Mouse (Mus musculus) cerebellum, postnatal 36 days (tissue): ENCODE results near the gene Hectd4.

Experiments used
- DNase-seq, 2 experiments: peaks; one replicate each; pipeline ENCODE4 v3.0.0; 2021 to 2022; ENCODE audit warnings: mixed read lengths in 2 of 2

Hectd4 gene

GRCm38 (mm10) chr5:121238208-121238607, 18.2 kb downstream of the Hectd4 start:
- no peak for DNase-seq

DNA sequence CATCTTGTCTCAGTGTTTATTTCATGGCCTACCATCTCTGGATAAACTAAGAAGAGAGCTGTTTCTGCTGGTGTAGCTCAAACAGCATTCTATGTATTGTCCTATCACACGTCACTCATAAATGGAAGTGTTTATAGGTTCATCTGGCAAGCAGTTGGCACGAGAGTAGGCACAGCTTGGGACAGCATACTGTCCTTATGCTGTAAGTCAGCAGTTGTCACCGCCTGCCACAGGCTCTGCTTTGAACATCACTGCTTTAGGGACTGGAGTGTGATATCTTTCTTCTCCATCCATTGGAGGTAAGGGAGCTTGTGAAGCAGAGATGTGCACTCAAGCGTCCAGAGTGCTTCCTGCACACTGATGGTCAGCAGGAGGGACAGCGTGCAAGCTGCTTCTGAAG, 19.8 kb downstream of the Hectd4 start:
- DNase-seq, result peak; percentile 60

DNA sequence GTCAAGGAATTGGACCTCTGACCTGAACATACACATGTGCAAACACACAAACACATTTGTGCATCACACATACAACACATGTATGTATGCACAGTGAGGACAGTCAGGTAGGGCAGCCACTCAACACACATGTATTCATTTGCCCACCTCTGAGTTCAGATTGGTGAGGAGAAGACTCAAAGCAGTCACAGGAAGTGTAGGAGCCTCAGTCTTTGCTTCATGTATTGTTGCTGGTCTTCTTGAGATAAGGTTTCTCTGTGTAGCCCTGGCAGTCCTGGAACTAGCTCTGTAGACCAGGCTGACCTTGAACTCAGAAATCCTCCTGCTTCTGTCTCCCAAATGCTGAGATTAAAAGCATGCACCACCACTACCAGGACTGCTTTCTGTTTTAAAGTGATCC, 21.2 kb downstream of the Hectd4 start:
- no peak for DNase-seq

- no peak for DNase-seq
Observed at GRCm38 (mm10) chr5:121242261-121242660, 22.2 kb downstream of the Hectd4 start.

GRCm38 (mm10) chr5:121242701-121243100, 22.7 kb downstream of the Hectd4 start:
- no peak for DNase-seq

- no peak for DNase-seq
Observed at GRCm38 (mm10) chr5:121243676-121244364, 23.8 kb downstream of the Hectd4 start.

GRCm38 (mm10) chr5:121244365-121244731, 24.3 kb downstream of the Hectd4 start:
- no peak for DNase-seq

GRCm38 (mm10) chr5:121245201-121245600, 25.2 kb downstream of the Hectd4 start:
- DNase-seq, result no peak

GRCm38 (mm10) chr5:121248766-121249394, 28.9 kb downstream of the Hectd4 start:
- DNase-seq, result no peak

- no peak for DNase-seq
Observed at GRCm38 (mm10) chr5:121249693-121250092, 29.7 kb downstream of the Hectd4 start.

GRCm38 (mm10) chr5:121251813-121252212, 31.8 kb downstream of the Hectd4 start:
- DNase-seq, result no peak

- peak; percentile 81 for DNase-seq
Observed at GRCm38 (mm10) chr5:121253816-121254497, 33.9 kb downstream of the Hectd4 start.

DNA sequence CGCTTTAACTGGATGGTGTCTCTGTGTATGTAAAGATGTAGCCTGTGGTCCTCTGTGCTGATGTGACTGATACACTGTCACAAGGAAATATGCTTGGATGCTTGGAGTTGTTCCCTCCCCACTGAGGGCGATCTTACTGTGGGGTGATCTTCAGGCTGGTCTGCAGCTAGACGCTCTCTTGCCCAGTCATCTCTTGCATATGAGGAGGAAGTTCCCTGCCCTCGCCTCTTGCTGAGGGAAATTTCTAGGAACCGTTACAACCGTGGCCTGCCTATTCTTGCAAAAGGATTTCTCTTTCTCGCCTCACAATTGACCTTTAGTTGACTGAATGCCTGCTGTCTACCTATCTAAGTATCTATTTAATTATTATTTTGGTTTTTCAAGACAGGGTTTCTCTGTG, 35.0 kb downstream of the Hectd4 start:
- DNase-seq, result no peak

- DNase-seq, result peak in 1 of 2 experiments; percentile 61
Observed at GRCm38 (mm10) chr5:121261806-121262205, 41.8 kb downstream of the Hectd4 start.

DNA sequence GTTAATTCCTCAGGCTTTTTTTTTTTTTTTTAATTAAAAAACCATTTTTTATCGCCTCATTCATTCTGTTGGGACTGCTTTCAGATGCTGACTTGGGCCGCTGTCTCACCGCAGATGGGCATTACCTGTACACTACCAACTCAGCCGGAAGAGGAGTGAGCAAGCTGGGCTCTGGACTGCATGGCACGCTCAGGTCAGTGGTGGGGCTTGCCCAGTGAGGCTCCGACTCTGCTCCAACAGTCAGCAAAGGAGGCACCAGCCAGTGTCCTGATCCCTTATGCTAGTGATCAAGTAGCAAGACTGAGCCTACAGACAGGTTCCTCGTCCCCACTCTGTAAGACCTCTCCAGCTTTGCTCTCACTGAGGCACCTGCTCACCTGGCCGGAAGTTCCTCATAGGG, 42.4 kb downstream of the Hectd4 start:
- peak in 1 of 2 experiments; percentile 35 for DNase-seq

DNA sequence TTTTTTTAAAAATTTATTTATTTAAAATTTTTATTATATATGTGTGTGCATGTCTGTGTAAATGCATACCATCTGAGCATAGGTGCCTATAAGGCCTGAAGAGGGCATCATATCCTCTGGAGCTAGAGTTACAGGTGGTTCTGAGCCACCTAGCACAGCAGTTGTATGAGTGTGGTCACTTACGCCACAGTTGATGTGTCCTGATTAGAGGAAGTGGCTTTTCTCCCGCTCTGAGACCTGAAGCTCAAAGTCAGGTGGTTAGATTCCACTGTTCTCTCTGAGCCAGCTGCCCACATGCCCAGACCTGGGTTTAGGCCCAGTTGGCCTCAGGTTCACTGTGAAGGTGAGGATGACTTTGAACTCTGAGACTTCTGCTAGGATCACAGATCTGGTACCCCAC, 44.6 kb downstream of the Hectd4 start:
- DNase-seq, result no peak

DNA sequence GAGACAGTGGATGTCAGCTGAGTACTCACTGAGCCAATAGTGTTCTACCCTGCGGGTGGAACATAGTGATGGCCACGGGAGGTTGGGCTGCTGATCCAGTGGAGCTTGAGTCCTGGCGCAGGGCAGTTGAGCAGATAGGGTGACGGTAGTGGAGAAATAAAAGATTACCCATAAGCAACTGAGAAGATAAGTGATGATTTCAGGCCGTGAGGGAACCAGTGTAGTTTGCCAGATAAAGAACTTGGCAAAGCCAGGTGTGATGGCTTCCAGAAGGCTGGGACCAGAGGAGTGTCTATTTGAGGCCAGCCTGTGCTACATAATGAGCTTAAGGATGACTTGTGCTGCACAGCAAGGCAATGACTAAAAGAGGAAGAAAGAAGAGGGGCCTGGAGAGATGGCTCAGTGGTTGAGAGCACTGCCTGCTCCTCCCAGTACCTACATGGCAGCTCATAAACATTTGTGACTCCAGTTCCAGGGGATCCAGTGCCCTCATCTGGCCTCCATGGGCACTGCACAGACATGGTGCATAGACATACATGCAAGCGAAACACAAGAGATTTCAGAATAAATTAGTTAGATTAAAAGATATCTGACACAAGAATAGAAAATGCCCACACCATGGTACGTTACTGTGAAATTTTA, 46.8 kb downstream of the Hectd4 start:
- DNase-seq, result peak; percentile 75 to 80

GRCm38 (mm10) chr5:121271046-121271445, 51.0 kb downstream of the Hectd4 start:
- DNase-seq, result no peak

DNA sequence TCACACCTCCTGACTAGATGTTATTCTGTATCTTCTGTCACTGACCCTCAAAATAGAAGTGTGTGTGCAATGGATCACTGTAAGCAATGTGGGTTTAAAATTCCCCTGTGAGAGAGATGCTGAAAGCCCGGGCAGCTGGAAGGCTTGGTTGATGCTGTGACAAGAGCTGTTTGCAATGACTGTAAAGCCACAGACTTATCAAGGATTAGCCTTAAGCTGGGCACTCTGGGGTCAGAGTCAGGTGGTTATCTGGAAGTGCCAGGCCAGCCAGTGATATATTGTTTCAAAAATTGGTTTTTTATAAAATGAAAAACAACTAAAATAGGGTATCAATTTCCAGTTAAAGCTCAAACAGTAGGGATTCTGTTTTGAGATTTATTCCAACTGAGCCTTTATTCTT, 56.8 kb downstream of the Hectd4 start:
- no peak for DNase-seq

- DNase-seq, result no peak
Observed at GRCm38 (mm10) chr5:121280456-121280855, 60.4 kb downstream of the Hectd4 start.

GRCm38 (mm10) chr5:121283051-121283450, 63.0 kb downstream of the Hectd4 start:
- no peak for DNase-seq

- DNase-seq, result no peak
Observed at GRCm38 (mm10) chr5:121284816-121285215, 64.8 kb downstream of the Hectd4 start.

GRCm38 (mm10) chr5:121287213-121287612, 67.2 kb downstream of the Hectd4 start:
- DNase-seq, result no peak

GRCm38 (mm10) chr5:121290289-121290688, 70.3 kb downstream of the Hectd4 start:
- DNase-seq, result no peak
